Mouse (Mus musculus) spleen, adult 12 weeks (tissue): Measurements from ENCODE around the gene Nlrc4.
A peak's percentile ranks its signal among the peaks of the same experiment; 100 is the strongest.
"Not testable (repeated sequence)": the region's sequence is repeated elsewhere in the genome, so short reads cannot be mapped to it uniquely, and the experiment has no call there.

Experiments
- DNase-seq: peaks from one replicate; pipeline ENCODE4 v3.0.0; 2022; ENCODE audit warnings: low spot score

The Nlrc4 gene

DNA sequence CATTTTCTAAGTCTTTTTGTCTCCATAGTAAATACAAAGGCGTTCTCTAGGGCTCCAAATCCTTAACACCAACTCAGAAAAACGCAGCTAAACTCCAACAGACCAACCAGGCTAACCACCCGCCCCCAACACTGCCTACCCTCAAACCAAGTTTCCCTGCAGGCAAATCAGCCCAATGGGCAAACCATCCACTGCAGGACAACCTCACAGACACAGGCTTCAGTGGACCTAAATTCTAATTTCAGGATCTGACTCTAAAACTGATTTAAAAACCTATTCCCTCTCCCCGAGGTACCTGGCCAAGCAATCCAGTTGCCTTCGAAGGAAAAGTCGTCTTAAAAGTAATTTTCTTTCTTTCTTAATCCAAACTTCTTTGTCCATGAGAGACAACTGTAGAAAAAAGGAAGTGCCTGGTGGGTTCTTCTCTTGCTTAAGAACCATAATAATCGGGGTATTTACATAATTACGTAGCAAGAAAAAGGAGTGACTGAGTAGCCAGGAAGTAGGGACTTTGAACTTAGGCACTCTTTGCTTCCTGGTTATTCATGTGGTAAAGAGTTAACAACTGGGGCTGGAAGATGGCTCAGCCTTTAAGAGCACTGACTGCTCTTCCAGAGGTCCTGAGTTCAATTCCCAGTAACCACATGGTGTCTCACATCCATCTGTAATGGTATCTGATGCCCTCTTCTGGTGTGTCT lies at the start of gene Nlrc4:
Nlrc4 (minus strand) TSS at position 432 of the 698 bp plus-strand sequence.
- DNase-seq = no peak

DNA sequence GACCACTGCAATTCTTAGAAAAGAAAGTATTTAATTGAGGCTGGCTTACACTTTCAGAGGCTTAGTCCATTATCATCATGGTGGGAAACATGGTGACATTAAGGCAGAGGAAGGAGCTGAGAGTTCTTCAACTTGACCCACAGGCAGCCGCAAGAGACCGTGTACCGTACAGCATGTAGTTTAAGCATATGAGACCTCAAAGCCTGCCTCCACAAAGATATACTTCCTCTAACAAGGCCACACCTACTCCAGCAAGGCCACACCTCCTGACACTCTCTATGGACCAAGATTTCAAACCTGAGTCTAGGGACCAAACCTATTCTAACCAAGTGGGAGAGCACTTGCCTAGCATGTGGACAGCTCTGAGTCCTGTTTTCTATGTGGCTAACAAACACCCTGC lies 49.7 kb upstream of the Nlrc4 start:
- no peak for DNase-seq

DNA sequence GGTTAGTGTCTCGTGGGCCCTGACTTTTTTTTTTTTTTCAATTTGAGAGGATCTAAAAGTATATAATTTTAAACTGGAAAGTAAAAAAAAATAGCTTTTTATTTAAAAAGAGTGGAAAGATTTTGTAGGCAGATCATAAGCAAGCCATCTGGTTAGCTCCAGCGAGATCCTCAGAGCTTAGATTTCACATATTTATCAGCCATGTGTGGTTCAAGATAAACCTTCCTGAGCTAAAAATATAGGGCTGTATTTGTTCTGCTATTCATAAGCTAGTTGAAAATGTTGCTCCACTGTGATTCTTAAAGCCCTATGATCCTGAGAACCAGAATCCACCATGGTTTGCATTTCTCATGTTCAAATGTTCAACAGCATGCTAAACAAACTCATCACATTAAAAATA lies 49.0 kb upstream of the Nlrc4 start:
- no peak for DNase-seq

DNA sequence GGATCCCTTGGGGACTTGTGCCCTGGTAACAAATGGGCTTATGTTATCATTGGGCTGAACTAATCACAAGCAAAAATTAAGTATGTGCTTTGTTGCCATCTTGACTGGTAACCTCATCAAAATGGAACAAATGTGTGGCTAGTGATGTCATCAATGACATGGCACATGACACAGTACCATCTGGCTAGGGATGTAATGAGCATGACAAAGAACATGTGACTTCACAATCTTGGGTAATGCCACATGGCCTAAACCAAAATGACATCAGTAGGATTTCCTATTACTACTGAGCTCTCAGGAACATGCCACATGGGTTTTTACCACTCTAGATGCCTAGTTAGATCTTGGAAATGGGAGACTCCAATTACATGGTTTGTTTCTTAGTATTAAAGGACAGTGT lies 42.1 kb upstream of the Nlrc4 start:
- DNase-seq = no peak

DNA sequence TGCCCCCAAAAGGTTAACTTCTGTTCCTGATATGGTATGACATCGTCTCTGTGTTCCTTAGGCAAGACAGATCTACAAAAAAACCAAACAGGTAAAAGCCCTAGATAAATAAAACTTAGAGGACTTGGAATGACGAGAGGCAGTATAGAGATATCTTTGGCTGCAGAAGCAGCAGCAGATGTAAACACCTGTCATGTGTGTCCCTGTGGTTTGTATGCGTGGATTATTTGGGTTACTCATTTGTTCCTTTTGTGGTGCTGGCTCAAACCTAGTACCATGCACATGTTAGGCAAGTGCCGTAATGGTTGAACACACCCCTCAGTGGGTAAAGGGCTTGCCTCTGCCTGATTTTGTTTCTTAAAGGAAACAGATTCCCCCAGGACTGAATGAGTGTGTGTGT lies 41.3 kb upstream of the Nlrc4 start:
- no peak for DNase-seq

- no peak for DNase-seq
These were observed 32.6 kb upstream of the Nlrc4 start for GRCm38 (mm10) chr17:74491565-74491964.

DNA sequence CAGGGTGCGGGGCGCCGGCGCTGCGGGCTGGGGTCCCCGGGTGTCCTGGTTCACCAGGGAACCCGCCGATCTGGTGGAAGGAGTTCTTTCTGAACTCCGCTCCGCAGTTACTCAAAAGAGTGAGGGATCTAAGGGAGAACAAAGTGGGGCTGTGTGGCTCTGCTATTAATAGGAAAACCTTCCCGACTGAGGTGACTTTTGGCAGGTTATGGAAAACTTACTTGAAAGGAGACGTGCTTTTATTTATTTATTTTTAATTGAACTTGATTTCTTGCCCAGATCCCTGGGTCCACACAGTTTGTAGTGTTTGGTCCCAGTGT lies 30.9 kb upstream of the Nlrc4 start:
- DNase-seq = no peak

DNA sequence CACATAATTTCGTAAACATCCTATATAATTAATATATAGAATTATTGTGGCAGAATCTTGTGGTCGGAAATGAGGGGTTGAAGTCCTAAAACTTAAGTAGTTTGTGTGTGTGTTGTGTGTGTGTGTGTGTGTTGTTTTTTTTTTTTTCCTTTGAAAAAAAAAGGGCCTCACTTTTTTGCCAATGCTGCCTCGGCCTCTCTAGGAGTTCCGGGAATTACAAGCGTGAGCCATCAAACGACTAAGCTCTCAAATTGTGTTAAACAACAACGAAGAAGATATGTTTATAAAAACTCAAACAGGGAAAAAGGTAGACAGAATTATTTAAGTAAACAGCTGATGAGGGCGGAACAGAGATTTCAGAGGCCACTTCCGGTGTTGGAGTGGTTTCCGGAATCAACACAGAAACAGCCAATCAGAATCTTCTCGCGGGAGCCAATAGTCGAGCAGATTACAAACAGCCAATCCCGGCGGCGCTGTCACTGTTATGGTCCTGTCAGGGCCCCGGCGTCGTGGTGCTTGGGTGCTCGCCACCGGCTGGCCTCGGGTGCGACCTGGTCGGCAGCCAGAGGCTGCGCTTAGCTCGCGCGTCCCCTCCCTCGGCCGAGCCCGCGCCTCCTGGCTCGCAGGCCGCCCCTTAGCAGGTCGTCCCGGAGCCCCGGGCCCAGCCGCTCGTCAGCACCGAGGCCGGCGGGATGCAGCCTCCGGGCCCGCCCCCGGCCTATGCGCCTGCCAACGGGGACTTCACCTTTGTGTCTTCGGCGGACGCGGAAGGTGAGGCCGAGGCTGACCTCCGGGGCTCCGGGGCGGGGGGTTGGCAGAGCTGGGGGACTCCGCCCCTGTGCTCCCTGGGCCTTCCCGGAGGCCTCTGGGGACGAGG lies 30.3 kb upstream of the Nlrc4 start, which contains the start of gene Yipf4:
Yipf4 (plus strand) TSS at position 470 of the 877 bp plus-strand sequence.
- peak; percentile 94 for DNase-seq

- DNase-seq = no peak
These were observed 21.6 kb upstream of the Nlrc4 start for GRCm38 (mm10) chr17:74480361-74481069.

- not testable (repeated sequence) for DNase-seq
These were observed 11.2 kb upstream of the Nlrc4 start for GRCm38 (mm10) chr17:74470133-74470532.

DNA sequence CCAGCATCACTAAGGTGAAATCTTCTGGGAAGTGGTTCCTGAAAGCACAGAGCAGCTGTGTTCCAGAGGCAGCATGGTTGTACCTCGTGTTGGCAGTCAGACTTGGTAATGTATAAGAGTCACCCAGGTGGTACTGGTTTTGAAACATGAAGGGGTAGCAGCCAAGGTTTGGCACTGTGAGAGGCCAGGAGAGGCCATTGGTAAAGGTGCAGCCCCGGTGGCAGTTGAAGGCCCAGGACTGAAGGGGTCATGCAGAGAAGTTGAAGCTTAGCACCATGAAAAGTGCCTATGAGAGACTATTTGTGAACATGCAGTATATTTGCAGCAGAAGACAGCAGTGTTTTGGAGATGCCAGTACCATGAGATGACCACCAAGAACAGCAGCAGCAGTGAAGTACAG lies 9.0 kb upstream of the Nlrc4 start:
- DNase-seq = not testable (repeated sequence)

- DNase-seq = no peak
These were observed 4.6 kb upstream of the Nlrc4 start for GRCm38 (mm10) chr17:74463510-74463909.

DNA sequence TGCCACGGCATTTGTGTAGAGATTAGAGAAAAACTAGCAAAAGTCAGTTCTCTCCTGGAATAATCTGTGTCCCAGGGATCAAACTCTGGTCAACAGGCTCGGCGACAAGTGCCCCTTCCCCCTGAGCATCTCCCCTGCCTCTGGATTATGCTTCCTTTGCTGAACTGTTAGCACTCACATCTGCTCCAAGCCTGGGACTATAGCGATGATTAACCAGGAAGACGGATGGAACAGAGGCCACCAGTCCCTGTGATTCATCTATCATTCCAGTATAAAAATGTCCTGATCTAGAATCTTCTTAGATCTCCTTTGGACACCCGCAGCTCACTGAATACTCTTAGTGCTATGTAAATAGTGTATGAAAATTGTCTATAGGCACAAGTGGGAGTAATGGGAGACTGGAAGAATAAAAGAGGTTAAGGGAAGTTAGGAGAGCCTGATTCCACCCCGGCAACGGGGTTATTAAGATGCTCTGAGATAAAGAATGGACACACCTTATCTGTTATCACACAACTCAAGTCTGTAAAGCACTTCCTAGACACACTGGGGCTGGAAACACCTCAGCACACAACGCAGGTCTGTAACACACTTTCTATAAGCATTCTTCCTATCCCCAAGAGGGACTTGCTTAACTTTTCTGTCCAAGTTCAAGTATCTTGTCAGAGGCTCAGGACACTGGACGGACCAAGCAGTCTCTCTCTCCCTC lies 817 bp downstream of the Nlrc4 start:
- DNase-seq = no peak

- no peak for DNase-seq
These were observed 2.1 kb downstream of the Nlrc4 start for GRCm38 (mm10) chr17:74456825-74457224.

DNA sequence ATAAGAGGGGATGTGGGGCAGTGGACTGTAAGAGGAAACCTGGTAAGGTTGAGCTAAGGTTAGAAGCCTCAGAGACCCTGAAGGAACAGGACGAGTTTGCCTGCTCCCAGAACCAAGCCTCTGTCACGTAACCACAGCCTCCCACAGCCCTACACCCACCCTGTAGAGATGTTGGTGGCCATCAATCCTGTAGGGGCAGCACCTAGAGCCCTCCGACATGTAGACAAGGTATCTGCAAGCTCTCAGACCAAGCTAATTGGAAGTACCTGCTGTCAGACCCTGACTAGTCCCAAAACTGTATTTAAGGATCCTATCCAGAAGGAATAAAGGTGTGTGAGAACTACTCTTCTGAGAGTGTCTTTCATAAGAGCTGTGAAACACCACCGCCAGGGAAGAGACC lies 3.5 kb downstream of the Nlrc4 start:
- no peak for DNase-seq

DNA sequence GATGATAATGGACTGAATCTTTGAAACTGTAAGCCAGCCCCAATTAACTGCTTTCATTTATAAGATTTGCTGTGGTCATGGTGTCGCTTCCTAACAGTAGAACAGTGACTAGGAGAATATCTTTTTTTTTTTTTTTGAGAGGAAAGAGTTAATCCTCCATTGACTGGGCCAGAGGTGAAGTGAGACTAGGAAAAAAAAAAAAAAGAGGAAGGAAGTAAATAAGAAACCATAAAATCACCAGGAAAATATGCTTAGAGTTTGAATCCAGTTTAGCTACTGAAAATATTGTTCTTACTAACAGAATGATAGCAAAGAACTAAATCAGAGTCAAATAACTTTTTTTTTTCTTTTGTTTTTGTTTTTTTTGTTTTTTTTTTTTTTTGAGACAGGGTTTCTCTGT lies 4.3 kb downstream of the Nlrc4 start:
- no peak for DNase-seq

DNA sequence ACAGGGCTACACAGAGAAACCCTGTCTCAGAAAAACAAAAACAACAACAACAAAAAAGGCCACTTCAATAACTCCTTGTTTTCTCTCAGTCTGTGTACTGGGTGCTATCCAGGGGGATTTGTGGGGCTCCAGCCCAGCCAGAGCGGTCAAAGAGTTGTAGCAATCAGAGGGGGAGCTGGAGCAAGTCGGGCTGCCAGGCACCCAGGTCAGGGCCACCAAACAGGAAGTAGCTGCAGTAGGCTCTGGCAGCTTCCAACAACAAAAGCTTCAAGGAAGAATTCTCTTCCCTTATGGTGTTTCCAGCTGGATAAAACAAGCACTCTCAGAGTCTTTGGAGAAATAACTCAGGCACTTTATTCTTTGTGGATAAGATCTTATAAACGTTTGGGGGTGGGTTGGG lies 5.0 kb downstream of the Nlrc4 start:
- DNase-seq = no peak

DNA sequence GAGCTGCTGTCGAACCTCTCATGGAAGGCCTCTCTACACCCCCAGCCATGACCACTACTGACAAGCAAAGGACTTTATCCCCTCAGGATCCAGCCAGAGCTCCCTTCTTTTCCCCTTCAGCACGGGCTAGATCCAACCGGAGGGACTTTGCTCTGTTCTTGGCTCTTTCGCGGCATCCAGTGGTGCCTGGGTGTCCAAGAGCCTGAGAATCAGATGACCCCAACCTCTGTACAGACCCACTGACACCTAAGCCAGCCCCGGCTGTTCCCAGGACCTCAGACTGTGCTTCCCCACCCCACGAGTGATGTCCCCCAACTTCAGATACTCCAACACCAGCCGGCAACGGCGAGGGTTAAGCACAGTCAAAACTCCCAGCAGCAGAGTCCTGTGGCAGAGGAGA lies 9.2 kb downstream of the Nlrc4 start:
- DNase-seq = no peak

DNA sequence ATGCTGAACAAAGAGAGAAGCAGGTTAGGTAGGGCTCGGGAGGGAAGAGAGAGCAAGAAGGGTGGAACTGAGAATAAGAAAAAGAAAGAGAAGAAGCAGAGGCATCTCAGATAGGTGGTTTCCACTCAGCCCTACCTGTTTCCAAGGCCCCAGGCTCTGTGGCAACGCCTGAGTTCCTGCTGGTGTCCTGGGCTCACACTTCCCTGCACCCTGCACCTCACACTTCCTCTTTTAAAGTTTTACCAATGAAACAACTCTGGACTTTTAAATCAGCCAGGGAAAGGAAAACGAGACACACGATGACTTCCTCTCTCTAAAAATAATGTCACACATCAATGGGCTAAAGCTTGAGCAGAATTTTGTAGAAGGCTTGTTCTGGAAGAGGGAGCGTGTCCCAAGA lies 18.5 kb downstream of the Nlrc4 start:
- no peak for DNase-seq

GRCm38 (mm10) chr17:74437762-74438161 lies 21.2 kb downstream of the Nlrc4 start:
- DNase-seq = no peak

- no peak for DNase-seq
These were observed 26.3 kb downstream of the Nlrc4 start for GRCm38 (mm10) chr17:74432631-74433030.

- no peak for DNase-seq
These were observed 27.5 kb downstream of the Nlrc4 start for GRCm38 (mm10) chr17:74431481-74431880.
